ENCODE assay signal across 19 mouse cellular contexts in the genomic region with DNA sequence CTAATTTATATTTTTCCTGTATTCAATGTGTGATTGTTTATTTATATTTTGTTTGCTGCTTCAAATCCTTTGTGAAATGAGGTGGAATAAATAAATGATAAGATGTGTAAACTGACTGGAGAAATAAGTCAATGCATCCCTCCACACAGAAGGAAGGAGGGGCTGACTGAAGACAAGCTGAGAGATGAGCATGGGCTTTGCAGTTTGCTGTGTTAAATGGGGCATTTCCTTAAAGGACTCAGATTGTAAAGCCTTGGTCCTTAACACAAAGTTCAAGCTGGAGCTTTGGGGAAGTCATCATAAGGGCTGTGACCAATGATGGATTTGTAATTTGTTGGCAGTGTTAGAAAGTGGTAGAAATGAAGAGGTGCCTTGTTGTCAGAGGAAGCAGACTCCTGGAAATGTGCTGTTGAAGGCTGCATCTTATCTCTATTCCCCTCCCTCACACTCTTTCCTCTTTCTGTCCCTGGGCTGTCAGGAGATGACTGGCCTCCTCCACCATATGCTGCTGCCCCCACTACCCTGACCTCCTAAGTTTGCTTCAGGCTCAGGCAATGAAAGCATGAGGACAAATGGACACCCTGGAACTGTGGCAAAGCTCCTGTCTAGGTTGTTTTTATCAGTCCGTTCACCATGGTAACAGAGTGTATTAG. TPM values are rescaled to one million over a fixed set of nuclear protein-coding genes. Genes with fewer than 3 reads are reported as not detected.
A peak's percentile ranks its signal among the peaks of the same experiment; 100 is the strongest.
DNase-seq lines count a peak whose midpoint lies in the region; ATAC-seq and TF ChIP-seq lines count a peak whose summit lies in the region.
"Had no signal": no experiment of that assay in that cellular context is flagged by ENCODE, and none has a peak within 500 bp of the region (broad histone marks: within the 10 kb centered on the region; RNA-seq: fewer than 3 reads in every experiment).

No protein-coding gene starts in this region.

- no peaks in the 10 kb centered on the region for H3K9me3 ChIP-seq in heart, embryonic 10.5 days
- H3K9me3 ChIP-seq in lung, postnatal 0 days (ENCODE audit: low read length), result no peaks in the 10 kb centered on the region
- H3K9me3 ChIP-seq in liver, embryonic 16.5 days (replicated peaks; ENCODE audit: control insufficient read depth, low read length), result no peaks in the 10 kb centered on the region
- H3K9me3 ChIP-seq: embryonic facial prominence, embryonic 10.5 days; heart, embryonic 15.5 days; limb, embryonic 10.5 days; neural tube, embryonic 15.5 days had no signal

- TF ChIP-seq CTCF in lung, postnatal 0 days (IDR thresholded peaks at IDR 0.05), result no peak

- WGBS in heart, embryonic 10.5 days, result 56% methylated on average over 1 of the region's 1 CpGs
- WGBS in lung, postnatal 0 days, result 42% methylated on average over 1 of the region's 1 CpGs
- 13% methylated on average over 1 of the region's 1 CpGs for WGBS in liver, embryonic 16.5 days (ENCODE audit: insufficient replicate concordance)

- no peak overlapping the region for H3K9ac ChIP-seq in lung, postnatal 0 days (replicated peaks; ENCODE audit: low read depth)
- H3K9ac ChIP-seq in liver, embryonic 16.5 days (ENCODE audit: low read depth, low read length), result no peak overlapping the region
- H3K9ac ChIP-seq: heart, embryonic 15.5 days; neural tube, embryonic 15.5 days had no signal

- peak; percentile 22; the same call in 1 of the 2 replicates for ATAC-seq in lung, postnatal 0 days
- peak; percentile 98 for ATAC-seq in common myeloid progenitor, adult 5-6 weeks (replicated peaks; ENCODE audit: low read depth, poor library complexity, severe bottlenecking)
- ATAC-seq in liver, embryonic 16.5 days (ENCODE audit: low read depth), result peak; percentile 83
- ATAC-seq: Patski had no signal

- peaks cover 4% of the 10 kb centered on the region; the same call in 1 of the 2 replicates for H3K4me1 ChIP-seq in heart, embryonic 10.5 days
- peaks cover 3% of the 10 kb centered on the region; the same call in 1 of the 2 replicates for H3K4me1 ChIP-seq in lung, postnatal 0 days (ENCODE audit: insufficient read depth, low read depth, low read length)
- H3K4me1 ChIP-seq in liver, embryonic 16.5 days (ENCODE audit: control insufficient read depth, low read depth, low read length), result no peaks in the 10 kb centered on the region
- H3K4me1 ChIP-seq: embryonic facial prominence, embryonic 10.5 days; heart, embryonic 15.5 days; limb, embryonic 10.5 days; neural tube, embryonic 15.5 days had no signal

- H3K27me3 ChIP-seq in heart, embryonic 10.5 days (ENCODE audit: insufficient read depth, poor library complexity, severe bottlenecking), result no peaks in the 10 kb centered on the region
- H3K27me3 ChIP-seq in lung, postnatal 0 days (replicated peaks; ENCODE audit: insufficient read depth, low read length), result no peaks in the 10 kb centered on the region
- no peaks in the 10 kb centered on the region for H3K27me3 ChIP-seq in liver, embryonic 16.5 days (ENCODE audit: control insufficient read depth, insufficient read depth, low read depth, low read length)
- H3K27me3 ChIP-seq: heart, embryonic 15.5 days; neural tube, embryonic 15.5 days had no signal

- H3K4me2 ChIP-seq in lung, postnatal 0 days (replicated peaks; ENCODE audit: low read depth, low read length), result no peak overlapping the region
- no peak overlapping the region for H3K4me2 ChIP-seq in liver, embryonic 16.5 days (ENCODE audit: low read depth, low read length)
- H3K4me2 ChIP-seq: heart, embryonic 15.5 days; neural tube, embryonic 15.5 days had no signal

- TF ChIP-seq EP300 in lung, postnatal 0 days (IDR thresholded peaks at IDR 0.05), result no peak

- no peak overlapping the region for H3K4me3 ChIP-seq in heart, embryonic 10.5 days
- H3K4me3 ChIP-seq in lung, postnatal 0 days (ENCODE audit: low read depth, low read length), result no peak overlapping the region
- no peak overlapping the region for H3K4me3 ChIP-seq in liver, embryonic 16.5 days (ENCODE audit: low read depth, low read length)
- H3K4me3 ChIP-seq: embryonic facial prominence, embryonic 10.5 days; erythroblast, embryonic 14.5 days; heart, embryonic 15.5 days; limb, embryonic 10.5 days; neural tube, embryonic 15.5 days had no signal

- DNase-seq in heart, embryonic 10.5 days (ENCODE audit: low spot score), result peak; percentile 82
- DNase-seq in heart, adult 8-10 months (ENCODE audit: low spot score), result no peak
- DNase-seq in lung, postnatal 0 days (ENCODE audit: low spot score), result no peak
- DNase-seq in lung, adult 18-20 months, result no peak
- no peak for DNase-seq in cerebellum, adult 11 months
- DNase-seq in natural killer cell, adult 2 months (ENCODE audit: low spot score in 2 of 2), result no peak
- DNase-seq: adrenal gland, postnatal 36 days; cerebellum, postnatal 25 days; lung, postnatal 4 days; right cerebral cortex, adult 18-20 months; thymus, postnatal 4 days had no signal

- no peaks in the 10 kb centered on the region for H3K36me3 ChIP-seq in heart, embryonic 10.5 days
- H3K36me3 ChIP-seq in lung, postnatal 0 days (ENCODE audit: insufficient read depth, low read length), result no peaks in the 10 kb centered on the region
- H3K36me3 ChIP-seq in liver, embryonic 16.5 days (ENCODE audit: control insufficient read depth, insufficient read depth), result no peaks in the 10 kb centered on the region
- H3K36me3 ChIP-seq: embryonic facial prominence, embryonic 10.5 days; heart, embryonic 15.5 days; limb, embryonic 10.5 days; neural tube, embryonic 15.5 days had no signal

- H3K27ac ChIP-seq in heart, embryonic 10.5 days, result no peak overlapping the region; the same call in 1 of the 2 replicates
- no peak overlapping the region for H3K27ac ChIP-seq in lung, postnatal 0 days (ENCODE audit: low read length)
- no peak overlapping the region; the same call in 1 of the 2 replicates for H3K27ac ChIP-seq in liver, embryonic 16.5 days (ENCODE audit: low read length)
- H3K27ac ChIP-seq: embryonic facial prominence, embryonic 10.5 days; heart, embryonic 15.5 days; limb, embryonic 10.5 days; neural tube, embryonic 15.5 days had no signal

RNA-seq across cellular contexts. Expression of gene Shisa9, which starts 36.3 kb away (rescaled TPM):
- 0.04 and 0.19 TPM in 2 replicates for polyA plus RNA-seq in heart, embryonic 10.5 days (2016; fragmentation: Nextera tagmentation; extraction: Ambion mirVana)
- under 1 TPM in 3 of 4 experiments, not detected in 1; 0.14 to 0.37 (median 0.19) TPM for total RNA-seq in heart, adult 8-10 months (2022)
- polyA plus RNA-seq in lung, postnatal 0 days (2015; fragmentation: Nextera tagmentation; extraction: Ambion mirVana), result 1.3 and 1.5 TPM in 2 replicates
- total RNA-seq in common myeloid progenitor, adult 5-6 weeks (2017), result not detected in 2 replicates
- polyA plus RNA-seq in liver, embryonic 16.5 days (2015; fragmentation: Nextera tagmentation; extraction: Ambion mirVana), result 0.08 and 0.22 TPM in 2 replicates
- polyA plus RNA-seq: erythroblast, embryonic 14.5 days had no signal

Comparison
In these comparisons a context has a peak if more than half of its experiments do, and no peak if none do; other contexts are left out.
1. ATAC-seq: peak in every context shown above with its lines; median percentile 98 in common myeloid progenitor, adult 5-6 weeks; 83 in liver, embryonic 16.5 days; 22 in lung, postnatal 0 days.